Mouse (Mus musculus) liver, adult 2 months (tissue): ENCODE measurements at regions not wholly inside any gene's neighbourhood (a gene's known extent, or its start where the extent isn't known, plus 50 kb on each side); places are given as distances from the start of the nearest gene placed in this dataset.

ENCODE experiments used
- CTCF ChIP-seq: fragments of 200-500 bp; IDR thresholded peaks from 2 replicates; pipeline ENCODE4 v1.5.1; 2011; ENCODE audit warnings: low read depth, low read length, control low read depth
- POLR2A ChIP-seq: fragments of 200-500 bp; IDR thresholded peaks from 2 replicates; pipeline ENCODE4 v1.6.1; 2011; ENCODE audit warnings: low read length, control low read depth; ENCODE audit not compliant: insufficient read depth; ENCODE audit errors: extremely low read depth

DNA sequence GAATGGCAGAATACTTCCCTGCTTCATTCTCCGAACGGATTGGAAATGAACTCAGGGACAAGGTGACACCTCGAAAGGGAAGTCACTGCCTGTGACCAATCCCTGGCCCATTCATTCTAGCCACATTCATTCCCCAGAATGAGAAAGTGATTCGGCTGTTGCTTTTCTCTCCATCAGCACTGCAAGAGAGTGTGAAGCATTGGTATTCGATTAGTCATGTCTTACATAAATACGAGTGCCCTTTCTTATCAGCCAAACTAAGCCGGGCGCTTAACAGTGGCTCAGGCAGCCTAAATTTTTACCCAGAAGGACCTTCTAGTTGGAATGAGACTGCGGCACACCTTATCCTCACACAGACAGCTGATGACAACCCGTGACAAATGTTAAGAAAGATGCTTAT is 122.8 kb downstream of the Gm5426 start:
- TF ChIP-seq CTCF = no peak
- TF ChIP-seq POLR2A = no peak
